Mouse (Mus musculus) kidney, adult 10 weeks (tissue): ENCODE results near the gene Dhh. TPM values are rescaled to one million over a fixed set of nuclear protein-coding genes. Genes with fewer than 3 reads are reported as not detected.

ENCODE experiments used
- polyA plus RNA-seq: library from polyadenylated mRNA; stranded (reverse); fragments of 350-450 nt; fragmentation: Illumina TruSeq; extraction: RNeasy Lipid Tissue Mini Kit (QIAGEN cat#74804); gene quantifications from one replicate; pipeline ENCODE4 v1.2.3, GENCODE M21; 2014; ENCODE audit warnings: low read depth, low replicate concordance

Dhh gene
- polyA plus RNA-seq: 0.24 TPM

GRCm38 (mm10) chr15:98897928-98898800 is at the start of gene Dhh:
Gene Dhh, minus strand, starts transcription at chr15:98898540.

GRCm38 (mm10) chr15:98934217-98934839 is 36.0 kb upstream of the Dhh start, which contains the start of gene Tuba1b:
Gene Tuba1b, minus strand, starts transcription at chr15:98934565.

GRCm38 (mm10) chr15:98917538-98918498 is 19.5 kb upstream of the Dhh start, which contains the start of gene Lmbr1l:
Gene Lmbr1l, minus strand, starts transcription at chr15:98918231.

GRCm38 (mm10) chr15:98893940-98894745 is 4.2 kb downstream of the Dhh start, which contains the start of gene Rhebl1:
Gene Rhebl1, minus strand, starts transcription at chr15:98894540.

GRCm38 (mm10) chr15:98871070-98871915 is 27.0 kb downstream of the Dhh start, which contains the start of gene Kmt2d:
Gene Kmt2d, minus strand, starts transcription at chr15:98871204.

Other genes starting within 250 kb of the Dhh start
- gene Ddx23, start 235.6 kb downstream of the Dhh start, polyA plus RNA-seq: 2.1 TPM
- 0.40 TPM for gene Rnd1, start 221.1 kb downstream of the Dhh start, polyA plus RNA-seq
- gene Ccdc65, start 190.3 kb downstream of the Dhh start, polyA plus RNA-seq: 0.69 TPM
- gene Fkbp11, start 170.3 kb downstream of the Dhh start, polyA plus RNA-seq: not detected
- gene Arf3, start 135.3 kb downstream of the Dhh start, polyA plus RNA-seq: 32.6 TPM
- not detected for gene Wnt10b, start 120.4 kb downstream of the Dhh start, polyA plus RNA-seq
- not detected for gene Wnt1, start 108.7 kb downstream of the Dhh start, polyA plus RNA-seq
- 2.7 TPM for gene Ddn, start 89.0 kb downstream of the Dhh start, polyA plus RNA-seq
- 54.5 TPM for gene Prkag1, start 67.0 kb downstream of the Dhh start, polyA plus RNA-seq
- gene Kmt2d, start 27.3 kb downstream of the Dhh start, polyA plus RNA-seq: 1.3 TPM
- 4.1 TPM for gene Rhebl1, start 4.0 kb downstream of the Dhh start, polyA plus RNA-seq
- gene Lmbr1l, start 19.7 kb upstream of the Dhh start, polyA plus RNA-seq: 4.0 TPM
- gene Tuba1b, start 36.0 kb upstream of the Dhh start, polyA plus RNA-seq: 20.2 TPM
- not detected for gene Gm49450, start 55.0 kb upstream of the Dhh start, polyA plus RNA-seq
- gene Tuba1a, start 55.2 kb upstream of the Dhh start, polyA plus RNA-seq: 20.8 TPM
- 7.2 TPM for gene Tuba1c, start 131.4 kb upstream of the Dhh start, polyA plus RNA-seq
- not detected for gene Prph, start 156.6 kb upstream of the Dhh start, polyA plus RNA-seq
- gene Troap, start 176.0 kb upstream of the Dhh start, polyA plus RNA-seq: not detected
- not detected for gene C1ql4, start 189.3 kb upstream of the Dhh start, polyA plus RNA-seq
- 12.7 TPM for gene Dnajc22, start 194.6 kb upstream of the Dhh start, polyA plus RNA-seq
- 22.5 TPM for gene Spats2, start 227.4 kb upstream of the Dhh start, polyA plus RNA-seq